Mouse (Mus musculus) forebrain, embryonic 15.5 days (tissue): ENCODE data around the gene Sass6. TPM values are rescaled to one million over a fixed set of nuclear protein-coding genes. Genes with fewer than 3 reads are reported as not detected.
A peak's percentile ranks its signal among the peaks of the same experiment; 100 is the strongest.
"Not testable (repeated sequence)": the region's sequence is repeated elsewhere in the genome, so short reads cannot be mapped to it uniquely, and the experiment has no call there.

Experiments
- ATAC-seq: fragments of 200-750 bp; cut with Nextera tagmentation; replicated peaks from 2 replicates; pipeline ENCODE4 v1.8.0; 2017; ENCODE audit warnings: mild to moderate bottlenecking, moderate TSS enrichment, moderate library complexity
- H3K27ac ChIP-seq: fragments of 300-500 bp; sonication (generic); replicated peaks from 2 replicates; pipeline ENCODE4 v1.5.1; 2015; ENCODE audit warnings: mild to moderate bottlenecking, inconsistent platforms
- H3K27me3 ChIP-seq: fragments of 300-500 bp; sonication (generic); 2 replicates; pipeline ENCODE4 v1.6.1; 2015; ENCODE audit warnings: inconsistent platforms
- H3K36me3 ChIP-seq: fragments of 300-500 bp; sonication (generic); 2 replicates; pipeline ENCODE4 v1.6.1; 2015; ENCODE audit warnings: mild to moderate bottlenecking, inconsistent platforms
- H3K4me1 ChIP-seq: fragments of 300-500 bp; sonication (generic); 2 replicates; pipeline ENCODE4 v1.6.1; 2015; ENCODE audit warnings: inconsistent platforms
- H3K4me2 ChIP-seq: fragments of 300-500 bp; sonication (generic); replicated peaks from 2 replicates; pipeline ENCODE4 v1.6.1; 2015; ENCODE audit warnings: mild to moderate bottlenecking, inconsistent platforms
- H3K4me3 ChIP-seq: fragments of 300-500 bp; sonication (generic); 2 replicates; pipeline ENCODE4 v1.5.1; 2015; ENCODE audit warnings: mild to moderate bottlenecking, inconsistent platforms
- H3K9ac ChIP-seq: fragments of 300-500 bp; sonication (generic); replicated peaks from 2 replicates; pipeline ENCODE4 v1.6.1; 2015; ENCODE audit warnings: mild to moderate bottlenecking, inconsistent platforms
- H3K9me3 ChIP-seq: fragments of 300-500 bp; sonication (generic); 2 replicates; pipeline ENCODE4 v1.6.1; 2016; ENCODE audit warnings: inconsistent platforms
- WGBS: fragments of 180-500 bp; shearing (Covaris S2); methylation state at CpG from one replicate; pipeline ENCODE4 v1.1.7; 2015; ENCODE audit warnings: mixed read lengths; 5-methylcytosine and 5-hydroxymethylcytosine counted together
- polyA plus RNA-seq: library from polyadenylated mRNA; unstranded; fragments of >200 nt; fragmentation: Nextera tagmentation; extraction: Ambion mirVana; gene quantifications from 2 replicates; pipeline ENCODE4 v1.2.1, GENCODE M21; 2015

Gene Sass6
- polyA plus RNA-seq: 20.1 and 21.0 TPM in 2 replicates

DNA sequence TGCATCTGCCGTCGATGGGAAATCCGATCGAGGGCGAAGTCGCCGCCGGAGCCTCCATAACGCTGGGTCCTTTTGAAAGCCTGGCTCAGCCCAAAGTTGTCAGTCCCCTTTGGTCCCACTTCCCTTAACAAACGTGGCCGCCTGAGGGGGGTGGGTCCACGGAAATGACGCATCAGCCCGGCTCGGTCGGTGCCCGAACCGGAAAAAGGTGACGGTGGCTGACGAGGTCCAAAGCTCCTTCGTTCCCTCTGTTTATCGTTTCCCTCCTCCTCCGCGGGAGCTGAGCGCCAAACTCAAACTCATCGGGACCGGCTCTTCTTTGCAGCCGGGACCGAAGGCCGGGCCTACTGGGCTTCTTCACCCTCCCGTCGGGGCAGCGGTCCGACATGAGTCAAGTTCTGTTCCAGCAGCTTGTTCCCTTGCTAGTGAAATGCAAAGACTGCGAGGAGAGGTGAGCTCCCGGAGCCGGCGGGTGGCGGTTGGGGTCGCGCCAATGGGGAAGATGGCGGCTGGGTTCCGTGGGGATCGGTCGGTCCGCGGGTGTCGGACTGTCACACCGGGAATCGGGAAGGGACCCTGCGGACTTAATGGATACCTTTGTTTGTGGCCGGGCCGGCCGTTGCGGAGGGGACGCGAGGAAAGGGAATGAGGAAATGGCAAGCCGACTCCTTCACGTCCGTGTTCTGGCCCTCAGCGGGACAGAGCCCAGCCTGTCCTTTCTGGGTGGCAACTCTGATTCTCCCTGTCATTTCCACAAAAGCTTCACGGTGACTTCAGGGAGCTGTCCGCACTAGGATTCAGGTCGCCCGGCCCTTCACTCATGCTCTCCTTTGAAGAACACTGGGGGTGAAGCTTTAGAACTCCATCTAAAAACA, at the start of gene Sass6:
TSS of gene Sass6 (plus strand) at position 255 of the 875 bp plus-strand sequence.
- H3K4me3 ChIP-seq: peak within 1 kb of the TSS; percentile 76
- WGBS: under 1% methylated on average over 65 of the region's 65 CpGs

DNA sequence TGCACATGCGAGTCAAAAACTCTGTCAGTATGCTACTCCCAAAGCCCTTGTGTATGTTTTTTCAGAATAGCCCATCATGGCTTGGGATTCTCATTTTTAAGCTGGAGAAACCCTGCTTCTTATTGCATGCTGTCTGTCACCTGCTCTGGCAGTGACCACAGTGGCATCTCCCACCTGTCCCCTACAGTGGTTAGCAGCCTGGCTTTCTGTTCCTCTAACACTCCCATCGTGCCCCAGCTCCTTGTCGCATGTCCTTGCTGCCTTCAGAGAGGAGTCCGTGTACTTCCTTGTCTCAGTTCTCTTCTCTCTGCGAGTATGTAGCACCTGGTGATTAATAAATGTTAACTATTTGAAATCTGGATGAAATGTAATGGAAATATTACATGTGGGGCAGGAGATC, 47.4 kb upstream of the Sass6 start:
- no peaks in the 10 kb centered on the region for H3K9me3 ChIP-seq
- no peak overlapping the region for H3K4me3 ChIP-seq
- ATAC-seq: no peak
- H3K36me3 ChIP-seq: peaks cover 27% of the 10 kb centered on the region
- H3K4me1 ChIP-seq: no peaks in the 10 kb centered on the region
- no peak overlapping the region for H3K9ac ChIP-seq
- no peak overlapping the region for H3K27ac ChIP-seq
- 90% methylated on average over 5 of the region's 5 CpGs for WGBS
- H3K27me3 ChIP-seq: no peaks in the 10 kb centered on the region
- no peak overlapping the region for H3K4me2 ChIP-seq

More for the DNA sequence above, at the start of gene Sass6:
- no peaks in the 10 kb centered on the region for H3K27me3 ChIP-seq
- peak within 1 kb of the TSS; percentile 74 for H3K9ac ChIP-seq
- H3K4me1 ChIP-seq: peaks cover 17% of the 10 kb centered on the region
- no peaks in the 10 kb centered on the region for H3K9me3 ChIP-seq
- peak within 1 kb of the TSS; percentile 89 for H3K27ac ChIP-seq
- peaks cover 17% of the 10 kb centered on the region for H3K36me3 ChIP-seq
- peak; percentile 99 for ATAC-seq
- peak within 1 kb of the TSS; percentile 74 for H3K4me2 ChIP-seq

GRCm38 (mm10) chr3:116551362-116551761, 43.4 kb upstream of the Sass6 start:
- Histone ChIP-seq H3K4me2 (no peak overlapping the region), H3K9ac (no peak overlapping the region), H3K4me3 (no peak overlapping the region), H3K36me3 (peaks cover 13% of the 10 kb centered on the region; the same call in 1 of the 2 replicates), H3K9me3 (no peaks in the 10 kb centered on the region), H3K27ac (no peak overlapping the region), H3K27me3 (no peaks in the 10 kb centered on the region), H3K4me1 (no peaks in the 10 kb centered on the region)
- ATAC-seq: no peak
- WGBS: 95% methylated on average over 5 of the region's 5 CpGs

GRCm38 (mm10) chr3:116561315-116561714, 33.5 kb upstream of the Sass6 start:
- H3K36me3 ChIP-seq, H3K4me3 ChIP-seq, H3K4me2 ChIP-seq, H3K27me3 ChIP-seq, ATAC-seq, H3K9me3 ChIP-seq, H3K9ac ChIP-seq, H3K4me1 ChIP-seq, H3K27ac ChIP-seq: not testable (repeated sequence)
- WGBS: 95% methylated on average over 14 of the region's 14 CpGs

DNA sequence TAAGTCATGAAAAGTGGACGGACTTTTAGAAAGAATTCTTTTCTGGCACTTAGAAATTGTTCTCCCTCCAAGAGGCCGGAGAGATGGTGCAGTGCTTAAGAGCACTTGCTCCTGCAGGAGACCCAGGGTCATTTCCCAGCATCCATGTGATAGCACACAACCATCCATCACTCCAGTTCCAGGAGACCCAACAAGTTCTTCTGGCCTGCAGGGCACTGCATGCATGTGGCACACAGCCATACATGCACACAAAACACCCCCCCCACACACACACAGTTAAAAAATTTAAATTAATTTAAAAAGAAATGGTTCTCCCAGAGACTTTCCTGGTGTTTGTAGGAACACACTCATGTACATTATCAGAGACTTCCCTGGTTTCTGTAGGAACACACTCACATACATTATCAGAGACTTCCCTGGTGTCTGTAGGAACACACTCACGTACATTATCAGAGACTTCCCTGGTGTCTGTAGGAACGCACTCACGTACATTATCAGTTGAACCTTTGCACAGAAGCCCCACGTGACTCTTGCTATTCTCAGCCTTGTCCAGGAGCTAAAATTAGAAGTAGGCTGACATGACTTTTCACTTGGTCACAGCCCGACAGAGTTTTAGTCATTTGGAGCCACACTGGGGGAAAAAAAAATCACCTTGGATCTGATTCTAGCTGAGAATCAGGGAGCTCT, 32.2 kb upstream of the Sass6 start, which contains the start of gene Lrrc39:
TSS of gene Lrrc39 (plus strand) at position 566 of the 687 bp plus-strand sequence.
- no peaks in the 10 kb centered on the region for H3K9me3 ChIP-seq
- no peak for ATAC-seq
- H3K4me1 ChIP-seq: no peaks in the 10 kb centered on the region
- no peaks in the 10 kb centered on the region for H3K36me3 ChIP-seq
- H3K27ac ChIP-seq: no peak within 1 kb of the TSS
- WGBS: 87% methylated on average over 7 of the region's 7 CpGs
- H3K4me2 ChIP-seq: no peak within 1 kb of the TSS
- no peak within 1 kb of the TSS for H3K9ac ChIP-seq
- no peaks in the 10 kb centered on the region for H3K27me3 ChIP-seq
- no peak within 1 kb of the TSS for H3K4me3 ChIP-seq

DNA sequence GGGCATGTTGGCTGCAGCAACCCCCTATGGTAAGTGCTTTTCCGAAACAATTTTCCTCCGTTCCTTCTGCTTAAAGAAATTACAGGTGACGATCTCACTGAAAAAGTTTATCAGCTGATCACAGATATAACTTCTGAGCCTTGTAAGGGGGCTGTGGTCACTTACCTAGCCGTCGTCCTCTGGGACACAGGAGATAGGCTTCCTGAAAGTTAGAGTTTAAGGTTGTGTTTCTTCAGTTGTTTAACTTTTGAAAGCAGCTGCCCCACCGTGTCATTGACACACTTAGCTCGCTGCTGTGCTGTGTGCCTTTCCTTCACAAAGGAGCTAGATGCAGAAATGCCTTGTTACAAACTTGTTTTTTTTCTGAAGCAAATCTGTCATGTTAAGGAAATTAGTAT, 31.7 kb upstream of the Sass6 start:
- H3K4me3 ChIP-seq: no peak overlapping the region
- H3K9me3 ChIP-seq: no peaks in the 10 kb centered on the region
- no peak overlapping the region for H3K27ac ChIP-seq
- H3K4me2 ChIP-seq: no peak overlapping the region
- no peaks in the 10 kb centered on the region for H3K27me3 ChIP-seq
- no peak for ATAC-seq
- 85% methylated on average over 7 of the region's 7 CpGs for WGBS
- H3K4me1 ChIP-seq: no peaks in the 10 kb centered on the region
- H3K9ac ChIP-seq: no peak overlapping the region
- no peaks in the 10 kb centered on the region for H3K36me3 ChIP-seq

DNA sequence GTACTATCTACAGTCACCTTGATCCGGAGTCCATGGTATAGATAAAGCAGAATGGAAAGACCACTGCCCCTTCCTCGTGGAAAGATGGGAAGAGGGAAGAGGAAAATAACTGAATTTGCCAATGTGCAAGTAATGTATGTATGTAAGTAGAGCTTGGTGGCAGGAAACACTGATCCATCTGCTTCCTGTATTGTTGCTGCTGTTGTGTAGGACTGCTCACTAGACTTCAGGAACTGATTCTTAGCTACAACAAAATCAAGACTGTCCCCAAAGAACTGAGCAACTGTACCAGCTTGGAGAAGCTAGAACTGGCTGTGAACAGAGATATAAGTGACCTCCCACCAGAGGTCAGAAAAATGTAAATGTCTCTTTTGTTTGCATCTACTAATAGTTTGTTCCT, 24.2 kb upstream of the Sass6 start:
- ATAC-seq: no peak
- H3K27ac ChIP-seq: no peak overlapping the region
- no peaks in the 10 kb centered on the region for H3K36me3 ChIP-seq
- no peaks in the 10 kb centered on the region for H3K9me3 ChIP-seq
- H3K4me1 ChIP-seq: no peaks in the 10 kb centered on the region
- H3K9ac ChIP-seq: no peak overlapping the region
- no peak overlapping the region for H3K4me3 ChIP-seq
- no peaks in the 10 kb centered on the region for H3K27me3 ChIP-seq
- 82% methylated on average over 2 of the region's 2 CpGs for WGBS
- no peak overlapping the region for H3K4me2 ChIP-seq

- 69% methylated on average over 3 of the region's 3 CpGs for WGBS
- H3K4me2 ChIP-seq: no peak overlapping the region
- no peak overlapping the region for H3K9ac ChIP-seq
- no peaks in the 10 kb centered on the region for H3K9me3 ChIP-seq
- peaks cover 27% of the 10 kb centered on the region for H3K36me3 ChIP-seq
- no peaks in the 10 kb centered on the region for H3K4me1 ChIP-seq
- no peak overlapping the region for H3K4me3 ChIP-seq
- H3K27me3 ChIP-seq: no peaks in the 10 kb centered on the region
- no peak overlapping the region for H3K27ac ChIP-seq
- no peak for ATAC-seq
These were observed 17.5 kb upstream of the Sass6 start for GRCm38 (mm10) chr3:116577286-116577685.

- Histone ChIP-seq H3K36me3 (peaks cover 62% of the 10 kb centered on the region), H3K9me3 (no peaks in the 10 kb centered on the region), H3K4me3 (no peak overlapping the region), H3K9ac (no peak overlapping the region), H3K27me3 (no peaks in the 10 kb centered on the region), H3K4me2 (no peak overlapping the region), H3K4me1 (no peaks in the 10 kb centered on the region), H3K27ac (no peak overlapping the region)
- 95% methylated on average over 9 of the region's 9 CpGs for WGBS
- no peak for ATAC-seq
These were observed 12.6 kb upstream of the Sass6 start for GRCm38 (mm10) chr3:116582201-116582600.

DNA sequence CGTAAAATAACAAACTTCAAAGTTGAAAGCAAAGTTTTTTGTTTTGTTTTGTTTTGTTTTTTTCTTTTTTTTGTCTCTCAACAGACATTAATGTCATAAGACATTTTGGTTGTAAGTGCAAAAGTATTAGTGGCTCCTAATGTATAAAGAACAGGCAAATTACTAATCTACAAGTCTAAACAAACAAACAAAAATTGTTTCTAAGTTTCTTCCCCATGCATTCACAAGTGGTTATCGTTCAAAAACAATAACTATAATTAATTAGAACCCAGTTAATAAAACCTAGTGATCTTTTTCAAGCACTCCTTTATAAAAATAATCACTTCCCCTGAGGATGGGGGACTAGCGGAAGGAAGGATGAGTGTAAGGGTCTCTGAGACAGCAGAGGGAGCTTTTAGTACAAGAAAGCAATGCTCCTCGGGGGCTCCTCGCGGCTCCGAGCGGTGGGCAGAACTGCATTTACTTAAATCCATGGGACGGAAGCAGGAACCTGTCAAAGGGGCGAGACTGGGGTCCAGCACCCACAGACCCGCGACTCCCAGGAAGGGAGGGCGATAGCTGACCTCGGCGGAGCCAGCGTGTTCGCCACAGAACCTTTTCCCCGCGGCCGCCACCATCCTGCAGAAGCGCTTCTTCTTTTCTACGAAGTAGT, 580 bp upstream of the Sass6 start:
- H3K27ac ChIP-seq: peak overlapping the region; percentile 89
- H3K27me3 ChIP-seq: no peaks in the 10 kb centered on the region
- H3K4me3 ChIP-seq: peak overlapping the region; percentile 76
- H3K9me3 ChIP-seq: no peaks in the 10 kb centered on the region
- H3K4me1 ChIP-seq: peaks cover 17% of the 10 kb centered on the region
- ATAC-seq: peak; percentile 83
- H3K4me2 ChIP-seq: peak overlapping the region; percentile 42
- peaks cover 24% of the 10 kb centered on the region for H3K36me3 ChIP-seq
- WGBS: 2% methylated on average over 22 of the region's 22 CpGs
- peak overlapping the region; percentile 74 for H3K9ac ChIP-seq

DNA sequence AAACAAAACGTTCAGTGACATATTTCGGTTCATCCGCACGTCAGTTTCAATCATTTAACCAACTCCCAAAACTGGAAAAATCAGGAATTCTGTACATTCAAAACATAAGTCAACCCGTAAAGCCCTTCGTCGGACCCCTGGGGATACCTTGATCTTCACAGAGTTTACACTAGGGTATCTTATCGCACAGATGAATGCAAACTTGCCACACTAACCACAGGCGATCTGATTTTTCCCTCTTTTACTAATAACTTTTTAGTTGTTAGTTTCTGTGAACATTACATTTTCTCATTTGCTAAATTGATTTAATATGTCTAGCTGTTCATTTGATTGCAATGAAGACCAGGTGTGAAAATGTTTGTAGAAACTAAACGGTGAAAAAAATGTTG, 815 bp downstream of the Sass6 start:
- Histone ChIP-seq H3K36me3 (peaks cover 12% of the 10 kb centered on the region), H3K4me2 (peak overlapping the region; percentile 74), H3K27me3 (no peaks in the 10 kb centered on the region), H3K9ac (peak overlapping the region; percentile 52), H3K27ac (peak overlapping the region; percentile 46; the same call in 1 of the 2 replicates), H3K4me1 (peaks cover 17% of the 10 kb centered on the region), H3K9me3 (no peaks in the 10 kb centered on the region), H3K4me3 (peak overlapping the region; percentile 76)
- no peak for ATAC-seq
- 8% methylated on average over 10 of the region's 10 CpGs for WGBS

- no peak overlapping the region for H3K4me2 ChIP-seq
- H3K27me3 ChIP-seq: no peaks in the 10 kb centered on the region
- no peaks in the 10 kb centered on the region for H3K9me3 ChIP-seq
- no peak overlapping the region for H3K4me3 ChIP-seq
- WGBS: 85% methylated on average over 2 of the region's 2 CpGs
- ATAC-seq: no peak
- H3K4me1 ChIP-seq: peaks cover 8% of the 10 kb centered on the region
- H3K9ac ChIP-seq: no peak overlapping the region
- no peak overlapping the region for H3K27ac ChIP-seq
- 0 out of 2 replicates have a peak, but pooled peaks cover 3% of the 10 kb centered on the region for H3K36me3 ChIP-seq
These were observed 4.9 kb downstream of the Sass6 start for GRCm38 (mm10) chr3:116599705-116600104.
